Mouse (Mus musculus): ENCODE measurements around the gene Slc6a19. TPM values are rescaled to one million over a fixed set of nuclear protein-coding genes. Genes with fewer than 3 reads are reported as not detected.
"Not testable (repeated sequence)": the region's sequence is repeated elsewhere in the genome, so short reads cannot be mapped to it uniquely, and the experiment has no call there.

Slc6a19 gene
- polyA plus RNA-seq, 1 experiment from 2014 or later: 0.15 TPM

DNA sequence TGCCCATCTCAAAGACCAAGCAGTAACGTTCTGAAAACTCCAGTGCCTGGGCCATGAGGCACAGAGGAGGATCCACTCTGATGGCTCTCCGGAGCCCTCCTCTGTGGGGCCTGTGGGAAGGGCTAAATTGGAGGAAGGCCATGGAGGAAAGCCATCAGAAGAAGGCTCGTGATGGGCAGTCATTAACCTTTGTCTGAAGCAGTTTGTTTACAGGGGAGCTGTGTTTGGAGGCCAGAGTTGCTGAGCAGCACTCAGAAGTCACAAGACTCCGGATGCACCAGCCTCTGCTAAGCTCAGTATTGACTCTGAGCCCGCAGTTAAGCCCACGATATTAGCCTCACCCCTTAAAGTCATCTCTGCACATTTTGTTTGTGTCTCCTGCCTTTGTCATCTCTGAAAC, 4.8 kb upstream of the Slc6a19 start:
- Histone ChIP-seq H3K4me1 (no peaks in the 10 kb centered on the region), H3K4me3 (no peak overlapping the region), H3K36me3 (no peaks in the 10 kb centered on the region), H3K9me3 (replicated peaks) (no peaks in the 10 kb centered on the region), H3K27me3 (ENCODE audit: low read depth, poor library complexity, severe bottlenecking) (no peaks in the 10 kb centered on the region), H3K27ac (replicated peaks) (no peak overlapping the region)
- DNase-seq (ENCODE audit: low spot score): no peak
- WGBS: 84% methylated on average over 6 of the region's 6 CpGs

DNA sequence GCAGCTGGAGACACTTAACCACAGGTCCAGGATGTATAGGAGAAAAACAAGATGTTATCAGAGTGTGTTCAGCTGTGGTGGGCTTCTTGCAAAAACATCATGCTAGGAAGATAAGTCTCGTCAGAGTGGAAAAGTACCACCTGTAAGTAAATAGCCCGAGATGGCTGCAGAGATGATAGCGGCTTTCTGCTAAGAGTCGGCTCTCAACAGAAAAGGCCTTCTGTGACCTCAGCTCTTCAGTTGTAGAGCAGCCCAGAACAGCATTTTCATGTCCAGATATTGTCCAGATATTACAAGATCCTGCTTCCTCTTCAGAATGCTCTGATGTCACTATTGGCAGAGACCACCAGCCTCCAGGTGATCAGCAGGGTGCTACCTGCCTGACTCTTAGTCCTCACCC, 1.2 kb downstream of the Slc6a19 start:
- not testable (repeated sequence) for H3K27ac ChIP-seq (replicated peaks); H3K4me3 ChIP-seq; H3K4me1 ChIP-seq; DNase-seq (ENCODE audit: low spot score); H3K36me3 ChIP-seq; H3K9me3 ChIP-seq (replicated peaks); H3K27me3 ChIP-seq (ENCODE audit: low read depth, poor library complexity, severe bottlenecking)
- 84% methylated on average over 4 of the region's 4 CpGs for WGBS

DNA sequence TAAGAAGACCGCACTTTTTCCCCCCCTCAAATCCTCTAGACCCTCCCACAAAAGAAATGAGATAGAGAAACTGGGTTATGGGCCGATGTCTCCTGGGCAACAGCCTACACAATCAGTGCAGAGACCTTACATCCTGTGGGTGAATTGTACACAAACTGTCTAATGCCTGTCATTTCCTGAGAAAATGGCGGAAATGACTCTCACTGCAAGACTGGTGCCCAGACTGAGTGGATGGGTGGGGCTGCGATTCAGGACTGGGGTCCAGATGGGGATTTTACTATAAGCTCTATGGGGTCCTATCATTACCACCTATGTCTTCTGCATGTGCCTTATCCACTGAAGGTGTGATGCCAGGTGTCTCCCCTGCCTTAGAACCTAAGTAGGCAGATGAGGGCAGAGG, 1.9 kb downstream of the Slc6a19 start:
- H3K27ac ChIP-seq (replicated peaks): no peak overlapping the region
- H3K27me3 ChIP-seq (ENCODE audit: low read depth, poor library complexity, severe bottlenecking): no peaks in the 10 kb centered on the region
- no peak overlapping the region for H3K4me3 ChIP-seq
- no peaks in the 10 kb centered on the region for H3K9me3 ChIP-seq (replicated peaks)
- H3K36me3 ChIP-seq: no peaks in the 10 kb centered on the region
- 87% methylated on average over 4 of the region's 4 CpGs for WGBS
- no peak for DNase-seq (ENCODE audit: low spot score)
- H3K4me1 ChIP-seq: no peaks in the 10 kb centered on the region

DNA sequence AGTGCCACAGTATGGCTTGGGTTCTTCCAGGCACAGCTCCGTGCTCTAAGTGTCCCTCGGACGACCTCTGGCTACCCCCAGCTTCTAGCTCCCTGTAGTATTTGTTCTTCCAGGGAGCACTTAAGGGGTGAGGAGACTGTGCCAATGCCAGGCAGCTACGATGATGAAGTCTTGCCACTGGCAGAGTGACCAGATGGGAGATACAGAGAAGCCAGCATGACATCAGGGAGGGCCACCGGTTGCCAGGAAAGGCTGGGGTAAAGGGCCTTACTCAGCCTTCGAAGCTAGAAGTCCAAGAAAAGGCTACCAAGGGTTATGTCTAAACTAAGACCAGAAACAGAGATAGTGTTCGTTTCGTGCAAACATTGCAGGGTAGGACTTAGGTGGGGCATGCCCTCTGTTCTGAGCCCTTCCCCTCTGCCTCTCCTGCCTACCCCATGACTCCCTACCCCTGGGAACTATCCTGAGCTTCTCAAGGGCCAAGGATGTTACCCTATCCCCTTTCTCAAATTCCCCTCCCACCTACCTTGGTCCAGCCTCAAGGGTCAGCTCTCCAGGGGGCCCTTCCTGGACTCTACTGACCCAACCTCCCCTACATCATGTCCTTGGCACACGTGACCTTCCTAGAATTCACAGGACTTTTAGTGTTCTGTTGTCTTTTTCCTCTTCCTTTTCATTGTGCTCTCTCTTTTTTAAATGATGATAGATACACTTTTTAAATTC, 3.3 kb downstream of the Slc6a19 start:
- no peaks in the 10 kb centered on the region for H3K4me1 ChIP-seq
- no peaks in the 10 kb centered on the region for H3K27me3 ChIP-seq (ENCODE audit: low read depth, poor library complexity, severe bottlenecking)
- H3K36me3 ChIP-seq: no peaks in the 10 kb centered on the region
- H3K27ac ChIP-seq (replicated peaks): no peak overlapping the region
- no peaks in the 10 kb centered on the region for H3K9me3 ChIP-seq (replicated peaks)
- no peak for DNase-seq (ENCODE audit: low spot score)
- no peak overlapping the region for H3K4me3 ChIP-seq
- WGBS: 89% methylated on average over 9 of the region's 9 CpGs

DNA sequence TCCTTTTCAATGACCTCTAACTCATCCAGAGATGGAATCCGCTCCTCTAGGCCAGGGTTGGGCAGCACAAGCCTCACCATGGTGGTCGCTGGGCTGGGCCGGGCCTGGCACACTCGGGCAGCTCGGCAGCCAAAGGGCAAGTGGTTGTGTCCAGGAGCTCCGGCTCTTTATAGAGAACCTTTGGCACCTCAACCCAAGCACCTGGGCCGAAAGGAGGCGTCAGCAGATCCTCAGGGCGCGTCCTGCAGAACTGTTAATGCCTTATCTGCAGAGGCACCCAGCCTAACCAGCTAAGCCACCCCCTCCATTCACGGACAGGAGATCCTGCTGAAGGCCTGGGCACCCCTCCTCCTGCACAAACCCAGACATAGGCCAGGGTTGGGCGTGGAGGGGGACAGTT, 4.1 kb downstream of the Slc6a19 start:
- WGBS: 89% methylated on average over 12 of the region's 12 CpGs
- no peak for DNase-seq (ENCODE audit: low spot score)
- Histone ChIP-seq H3K27me3 (ENCODE audit: low read depth, poor library complexity, severe bottlenecking) (no peaks in the 10 kb centered on the region), H3K27ac (replicated peaks) (no peak overlapping the region), H3K36me3 (no peaks in the 10 kb centered on the region), H3K4me1 (no peaks in the 10 kb centered on the region), H3K9me3 (replicated peaks) (no peaks in the 10 kb centered on the region), H3K4me3 (no peak overlapping the region)

DNA sequence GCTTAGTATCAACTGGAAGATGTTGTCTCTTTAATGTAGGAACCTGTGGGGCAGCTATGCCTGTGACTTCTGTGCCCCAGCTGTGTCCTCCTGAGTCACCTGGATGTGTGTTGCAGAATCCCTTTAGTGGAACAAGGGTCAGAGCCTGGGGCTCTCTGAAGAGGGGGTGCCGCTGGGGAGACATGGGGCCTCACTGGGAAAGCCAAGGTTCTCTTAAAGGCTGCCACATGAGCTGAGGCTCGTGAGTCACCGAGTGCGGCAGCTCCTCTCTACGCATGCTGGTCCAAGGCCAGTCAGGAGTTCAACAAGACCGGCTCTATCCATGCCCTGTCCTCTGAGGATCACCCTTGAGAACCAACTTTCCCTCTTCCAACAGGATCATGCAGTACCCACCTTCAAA, 5.0 kb downstream of the Slc6a19 start:
- no peak for DNase-seq (ENCODE audit: low spot score)
- no peaks in the 10 kb centered on the region for H3K36me3 ChIP-seq
- H3K4me1 ChIP-seq: no peaks in the 10 kb centered on the region
- WGBS: 96% methylated on average over 6 of the region's 6 CpGs
- no peaks in the 10 kb centered on the region for H3K27me3 ChIP-seq (ENCODE audit: low read depth, poor library complexity, severe bottlenecking)
- no peaks in the 10 kb centered on the region for H3K9me3 ChIP-seq (replicated peaks)
- no peak overlapping the region for H3K27ac ChIP-seq (replicated peaks)
- no peak overlapping the region for H3K4me3 ChIP-seq

DNA sequence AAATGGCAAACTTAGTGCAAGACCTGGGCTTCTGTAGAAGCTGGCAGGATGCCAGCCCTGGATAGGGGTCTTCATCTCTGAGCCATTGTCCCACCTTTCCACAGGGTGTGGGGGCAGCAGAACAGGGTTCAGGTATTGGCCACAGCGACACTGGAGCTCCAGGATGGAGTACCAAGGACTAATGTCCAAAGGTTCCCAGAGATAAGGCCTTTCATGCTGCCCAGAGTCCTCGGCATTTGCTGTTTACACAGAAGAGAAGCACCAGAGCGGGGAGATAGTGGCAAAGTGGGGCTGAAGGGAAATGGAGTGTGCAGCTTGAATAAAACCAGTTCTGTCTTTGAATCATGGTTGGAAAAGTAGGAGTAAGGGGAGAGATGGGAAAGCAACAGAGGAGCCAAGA, 8.1 kb downstream of the Slc6a19 start:
- Histone ChIP-seq H3K4me3 (no peak overlapping the region), H3K9me3 (replicated peaks) (no peaks in the 10 kb centered on the region), H3K36me3 (no peaks in the 10 kb centered on the region), H3K27ac (replicated peaks) (no peak overlapping the region), H3K27me3 (ENCODE audit: low read depth, poor library complexity, severe bottlenecking) (no peaks in the 10 kb centered on the region), H3K4me1 (0 out of 2 replicates have a peak, but pooled peaks cover 6% of the 10 kb centered on the region)
- DNase-seq (ENCODE audit: low spot score): no peak
- 76% methylated on average over 3 of the region's 3 CpGs for WGBS

DNA sequence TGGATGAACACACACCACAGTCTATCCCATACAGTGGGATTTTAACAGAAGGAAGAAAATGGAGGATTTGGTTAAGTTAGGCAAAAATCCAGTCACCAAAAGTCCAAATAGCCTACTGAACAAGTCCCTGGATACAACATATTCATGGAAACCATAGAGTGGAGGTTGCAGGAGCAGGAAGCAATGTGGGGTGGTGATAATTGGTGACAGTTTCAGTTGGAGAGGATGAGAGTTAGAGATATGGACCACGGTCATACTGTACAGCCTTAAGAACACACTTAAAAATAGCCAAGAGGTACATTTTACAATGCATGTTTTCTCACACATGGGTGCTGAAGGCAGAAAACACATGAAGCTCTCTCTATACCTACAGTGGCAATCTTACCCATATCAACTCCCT, 9.7 kb downstream of the Slc6a19 start:
- no peak for DNase-seq (ENCODE audit: low spot score)
- Histone ChIP-seq H3K27me3 (ENCODE audit: low read depth, poor library complexity, severe bottlenecking) (no peaks in the 10 kb centered on the region), H3K4me3 (no peak overlapping the region), H3K9me3 (replicated peaks) (no peaks in the 10 kb centered on the region), H3K4me1 (0 out of 2 replicates have a peak, but pooled peaks cover 6% of the 10 kb centered on the region), H3K27ac (replicated peaks) (no peak overlapping the region), H3K36me3 (no peaks in the 10 kb centered on the region)
- 100% methylated on average over 1 of the region's 1 CpGs for WGBS

DNA sequence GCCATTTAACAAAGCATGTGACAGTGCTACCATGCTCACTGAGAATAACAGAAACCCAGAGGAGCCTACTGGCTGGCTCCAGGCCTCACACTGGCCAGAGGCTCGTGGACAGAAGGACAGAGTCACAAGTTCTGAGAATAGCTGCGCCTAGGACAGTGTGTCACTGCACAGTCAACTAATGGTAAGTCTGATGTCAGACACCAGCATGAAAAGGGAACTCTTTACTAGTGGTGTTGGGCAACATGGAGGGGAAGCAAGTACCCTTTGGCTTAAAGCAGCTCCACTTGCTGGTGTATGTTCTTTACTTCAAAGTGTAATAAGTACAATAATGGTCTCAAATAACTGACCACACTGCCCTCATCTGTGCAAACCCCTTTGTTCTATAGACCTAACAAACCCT, 11.3 kb downstream of the Slc6a19 start:
- H3K4me1 ChIP-seq: 0 out of 2 replicates have a peak, but pooled peaks cover 6% of the 10 kb centered on the region
- H3K9me3 ChIP-seq (replicated peaks): no peaks in the 10 kb centered on the region
- H3K27me3 ChIP-seq (ENCODE audit: low read depth, poor library complexity, severe bottlenecking): no peaks in the 10 kb centered on the region
- no peak for DNase-seq (ENCODE audit: low spot score)
- no peak overlapping the region for H3K27ac ChIP-seq (replicated peaks)
- WGBS: 76% methylated on average over 2 of the region's 2 CpGs
- no peak overlapping the region for H3K4me3 ChIP-seq
- no peaks in the 10 kb centered on the region for H3K36me3 ChIP-seq

DNA sequence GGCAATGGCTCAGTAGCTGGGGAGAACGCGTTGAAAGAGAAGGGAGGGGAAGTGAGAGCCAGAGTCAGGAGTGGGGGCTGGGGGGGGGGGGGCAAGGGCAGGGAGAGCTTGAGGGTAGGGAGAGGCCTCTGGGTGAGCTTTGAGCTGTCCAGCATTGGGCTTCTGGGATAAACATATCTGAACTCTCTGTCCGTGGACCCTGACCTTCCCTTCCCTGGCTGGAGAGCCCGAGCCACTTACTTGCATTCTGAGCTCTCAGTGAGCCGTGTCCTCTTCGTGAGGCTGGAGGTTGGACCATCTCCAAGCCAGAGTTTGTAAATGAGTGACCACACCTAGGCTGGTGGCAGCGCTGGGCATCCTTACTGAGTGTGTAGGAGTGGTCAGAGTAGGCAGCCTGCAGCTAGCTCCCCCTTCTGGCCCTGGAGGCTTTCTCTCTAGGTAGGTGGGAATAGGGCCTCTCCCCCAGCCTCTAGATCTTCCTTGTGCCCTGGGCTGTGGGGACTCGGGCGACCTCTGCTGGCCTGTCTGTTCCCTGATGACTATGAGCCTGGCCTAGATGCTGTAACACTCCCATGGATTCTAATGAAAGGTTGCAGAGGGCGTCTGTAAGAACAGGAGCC, 12.3 kb downstream of the Slc6a19 start:
- DNase-seq (ENCODE audit: low spot score): peak; percentile 75
- Histone ChIP-seq H3K27me3 (ENCODE audit: low read depth, poor library complexity, severe bottlenecking) (no peaks in the 10 kb centered on the region), H3K4me1 (0 out of 2 replicates have a peak, but pooled peaks cover 6% of the 10 kb centered on the region), H3K36me3 (no peaks in the 10 kb centered on the region), H3K9me3 (replicated peaks) (no peaks in the 10 kb centered on the region), H3K27ac (replicated peaks) (no peak overlapping the region), H3K4me3 (0 out of 2 replicates have a peak overlapping the region, but pooled peaks have one; percentile 1)
- 26% methylated on average over 10 of the region's 10 CpGs for WGBS

DNA sequence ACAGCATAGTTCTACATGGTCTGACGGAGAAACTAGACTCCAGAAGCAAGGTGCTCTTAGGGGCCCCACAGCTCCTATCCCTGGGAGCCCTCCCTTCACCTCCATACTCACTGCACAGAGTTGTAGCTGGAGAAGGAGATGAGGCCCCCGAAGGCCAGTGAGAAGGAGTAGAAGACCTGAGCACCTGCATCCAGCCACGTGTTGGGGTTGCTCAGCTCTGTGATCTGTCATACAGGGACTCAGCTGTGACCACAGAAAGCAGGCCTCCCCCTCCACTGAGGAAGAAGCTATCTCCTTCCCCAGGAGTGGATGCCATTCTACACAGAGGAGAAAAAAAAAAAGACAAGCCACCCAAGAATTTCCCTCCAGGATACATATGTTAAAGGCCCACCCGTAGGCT, 15.7 kb downstream of the Slc6a19 start:
- no peak overlapping the region for H3K27ac ChIP-seq (replicated peaks)
- no peak overlapping the region for H3K4me3 ChIP-seq
- no peaks in the 10 kb centered on the region for H3K27me3 ChIP-seq (ENCODE audit: low read depth, poor library complexity, severe bottlenecking)
- DNase-seq (ENCODE audit: low spot score): no peak
- H3K9me3 ChIP-seq (replicated peaks): no peaks in the 10 kb centered on the region
- WGBS: 83% methylated on average over 4 of the region's 4 CpGs
- 0 out of 2 replicates have a peak, but pooled peaks cover 6% of the 10 kb centered on the region for H3K4me1 ChIP-seq
- no peaks in the 10 kb centered on the region for H3K36me3 ChIP-seq

DNA sequence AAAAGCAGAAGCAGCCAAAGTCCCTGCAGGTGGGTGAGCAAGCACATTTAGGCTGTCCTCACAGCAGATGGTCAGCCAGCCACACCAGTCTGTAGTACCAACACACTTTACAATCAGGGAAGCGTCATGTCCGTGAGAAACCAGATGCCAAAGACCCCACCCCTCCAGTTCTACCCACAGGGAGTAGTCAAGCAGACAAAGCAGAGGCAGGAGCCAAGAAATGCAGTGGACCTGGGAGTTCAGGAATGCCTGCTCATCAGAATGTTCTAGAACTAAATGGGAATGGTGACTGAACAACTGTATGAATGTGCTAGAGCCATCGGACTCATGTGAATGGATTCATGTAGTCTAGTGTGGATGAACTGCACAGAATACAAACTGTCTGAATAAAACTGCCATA, 17.1 kb downstream of the Slc6a19 start:
- Histone ChIP-seq H3K9me3 (replicated peaks) (no peaks in the 10 kb centered on the region), H3K27ac (replicated peaks) (no peak overlapping the region), H3K4me1 (0 out of 2 replicates have a peak, but pooled peaks cover 5% of the 10 kb centered on the region), H3K36me3 (no peaks in the 10 kb centered on the region), H3K4me3 (no peak overlapping the region), H3K27me3 (ENCODE audit: low read depth, poor library complexity, severe bottlenecking) (no peaks in the 10 kb centered on the region)
- DNase-seq (ENCODE audit: low spot score): no peak
- WGBS: 70% methylated on average over 3 of the region's 3 CpGs

DNA sequence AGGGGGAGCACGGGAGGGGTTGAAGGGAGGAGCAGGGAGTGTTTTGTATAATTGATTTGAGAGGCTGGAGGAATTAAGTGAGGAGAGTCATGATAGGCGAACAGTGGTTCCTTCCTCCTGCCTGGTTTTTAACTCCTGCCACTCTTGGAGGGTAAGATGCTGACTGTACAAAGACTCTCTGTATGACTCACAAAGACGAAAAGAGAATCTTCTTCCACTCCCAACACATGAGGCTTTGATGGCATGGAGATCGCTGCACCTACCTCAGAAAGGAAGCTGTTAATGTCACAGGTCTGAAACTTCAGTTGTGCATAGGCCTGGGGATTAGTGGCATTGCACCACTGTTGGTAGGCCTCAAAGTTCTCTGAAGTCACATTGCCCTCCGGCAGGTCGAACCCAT, 19.2 kb downstream of the Slc6a19 start:
- Histone ChIP-seq H3K27me3 (ENCODE audit: low read depth, poor library complexity, severe bottlenecking) (no peaks in the 10 kb centered on the region), H3K9me3 (replicated peaks) (no peaks in the 10 kb centered on the region), H3K4me1 (no peaks in the 10 kb centered on the region), H3K4me3 (no peak overlapping the region), H3K27ac (replicated peaks) (no peak overlapping the region), H3K36me3 (no peaks in the 10 kb centered on the region)
- no peak for DNase-seq (ENCODE audit: low spot score)
- WGBS: 90% methylated on average over 6 of the region's 6 CpGs
